Mouse (Mus musculus) spleen, adult 2 months (tissue): Measurements from ENCODE around the gene Elmod3.

Experiments used
- CTCF ChIP-seq: fragments of 200-500 bp; IDR thresholded peaks from 2 replicates; pipeline ENCODE4 v1.5.1; 2011; ENCODE audit warnings: mild to moderate bottlenecking, inconsistent platforms; ENCODE audit not compliant: insufficient read depth, insufficient read length, insufficient replicate concordance; ENCODE audit errors: extremely low read depth
- POLR2A ChIP-seq: fragments of 200-500 bp; IDR thresholded peaks from 2 replicates; pipeline ENCODE4 v1.6.1; 2011; ENCODE audit warnings: low read depth, low read length, inconsistent platforms

- no peak for TF ChIP-seq CTCF
- no peak for TF ChIP-seq POLR2A
Measured at GRCm38 (mm10) chr6:72570644-72571397, 27.4 kb downstream of the Elmod3 start.
